Mouse (Mus musculus) CH12.LX (cell line): ENCODE measurements around the gene Sdf4. TPM values are rescaled to one million over a fixed set of nuclear protein-coding genes. Genes with fewer than 3 reads are reported as not detected.

ENCODE experiments used
- DNase-seq: peaks from one replicate; pipeline ENCODE4 v3.0.0-alpha.2; 2013; ENCODE audit errors: extremely low read depth
- H3K27ac ChIP-seq: 2 replicates; pipeline ENCODE4 v1.5.1; 2012; ENCODE audit warnings: low read depth, mild to moderate bottlenecking, control low read depth, moderate library complexity; ENCODE audit not compliant: insufficient read depth
- H3K27me3 ChIP-seq: replicated peaks from 2 replicates; pipeline ENCODE3; 2012; ENCODE audit warnings: inconsistent platforms
- H3K36me3 ChIP-seq, 2 experiments: replicated peaks in 1 of 2; 2 replicates each; pipeline versions ENCODE3 to v1.6.1; 2012; ENCODE audit warnings: inconsistent platforms in 1 of 2, low read length in 1 of 2, mild to moderate bottlenecking in 1 of 2, mixed read lengths in 1 of 2, moderate library complexity in 1 of 2; ENCODE audit not compliant: control insufficient read depth in 1 of 2, insufficient read depth in 1 of 2
- H3K4me1 ChIP-seq, 2 experiments: 2 replicates each; pipeline ENCODE4 v1.6.1; 2012; ENCODE audit warnings: inconsistent platforms in 1 of 2, moderate library complexity in 1 of 2; ENCODE audit not compliant: insufficient read depth in 2 of 2, control insufficient read depth in 1 of 2
- H3K4me2 ChIP-seq: 2 replicates; pipeline ENCODE4 v1.6.1; 2012; ENCODE audit warnings: low read depth, mild to moderate bottlenecking, control low read depth; ENCODE audit not compliant: poor library complexity, insufficient read depth, severe bottlenecking
- H3K4me3 ChIP-seq, 3 experiments: fragments of 150-350 bp in 1 of 3; sonication (generic) in 1 of 3; replicated peaks in 1 of 3; 2 replicates each; pipeline versions ENCODE3 to v1.5.1; 2011 to 2012; ENCODE audit warnings: low read depth in 2 of 3, low read length in 2 of 3, mild to moderate bottlenecking in 2 of 3, moderate library complexity in 2 of 3, control low read depth in 1 of 3, improper control_type of control experiment in 1 of 3, inconsistent platforms in 1 of 3, mixed read lengths in 1 of 3; ENCODE audit not compliant: poor library complexity in 1 of 3
- H3K79me2 ChIP-seq: replicated peaks from 2 replicates; pipeline ENCODE4 v1.6.1; 2012; ENCODE audit warnings: mild to moderate bottlenecking, moderate library complexity; ENCODE audit not compliant: control insufficient read depth, poor library complexity, insufficient read depth, severe bottlenecking; ENCODE audit errors: extremely low read depth
- H3K9ac ChIP-seq: 2 replicates; pipeline ENCODE4 v1.6.1; 2012; ENCODE audit warnings: low read depth, mild to moderate bottlenecking, control low read depth, moderate library complexity; ENCODE audit not compliant: insufficient read depth
- H3K9me3 ChIP-seq: replicated peaks from 2 replicates; pipeline ENCODE3; 2012; ENCODE audit warnings: low read length, inconsistent platforms, mixed read lengths
- CHD1 ChIP-seq: IDR thresholded peaks from 2 replicates; pipeline ENCODE4 v1.6.1; 2012; ENCODE audit warnings: low read depth, low read length, improper control_type of control experiment, inconsistent platforms
- CTCF ChIP-seq, 2 experiments: IDR thresholded peaks in 1 of 2; conservative IDR thresholded peaks in 1 of 2; 2 replicates each; pipeline ENCODE4 v1.5.1; 2011 to 2012; ENCODE audit warnings: low read depth in 2 of 2, low read length in 2 of 2, improper control_type of control experiment in 1 of 2, inconsistent platforms in 1 of 2, mild to moderate bottlenecking in 1 of 2, moderate library complexity in 1 of 2
- ELF1 ChIP-seq: IDR thresholded peaks from 2 replicates; pipeline ENCODE4 v1.6.1; 2014; ENCODE audit warnings: low read depth, mild to moderate bottlenecking, inconsistent platforms, low read length, improper control_type of control experiment
- EP300 ChIP-seq: IDR thresholded peaks from 2 replicates; pipeline ENCODE4 v1.6.1; 2011; ENCODE audit warnings: low read length, improper control_type of control experiment
- ETS1 ChIP-seq: conservative IDR thresholded peaks from 2 replicates; pipeline ENCODE4 v1.6.1; 2012; ENCODE audit warnings: low read depth, mild to moderate bottlenecking, inconsistent platforms, low read length, improper control_type of control experiment, moderate library complexity
- GABPA ChIP-seq: IDR thresholded peaks from 2 replicates; pipeline ENCODE4 v1.6.1; 2012; ENCODE audit warnings: low read depth, low read length, improper control_type of control experiment, inconsistent platforms; ENCODE audit not compliant: insufficient replicate concordance
- IRF4 ChIP-seq: IDR thresholded peaks from 2 replicates; pipeline ENCODE4 v1.6.1; 2014; ENCODE audit warnings: low read depth, mild to moderate bottlenecking, inconsistent platforms, low read length, improper control_type of control experiment
- JUND ChIP-seq: conservative IDR thresholded peaks from 2 replicates; pipeline ENCODE4 v1.6.1; 2011; ENCODE audit warnings: low read depth, low read length, improper control_type of control experiment
- MAFK ChIP-seq: IDR thresholded peaks from 2 replicates; pipeline ENCODE4 v1.6.1; 2011; ENCODE audit warnings: low read length, improper control_type of control experiment; ENCODE audit not compliant: insufficient replicate concordance
- MAZ ChIP-seq: IDR thresholded peaks from 2 replicates; pipeline ENCODE4 v1.6.1; 2012; ENCODE audit warnings: low read depth, mild to moderate bottlenecking, inconsistent platforms, low read length, improper control_type of control experiment, moderate library complexity
- MEF2A ChIP-seq: IDR thresholded peaks from 2 replicates; pipeline ENCODE4 v1.6.1; 2014; ENCODE audit warnings: low read depth, mild to moderate bottlenecking, inconsistent platforms, low read length, improper control_type of control experiment, borderline replicate concordance
- NRF1 ChIP-seq: IDR thresholded peaks from 2 replicates; pipeline ENCODE4 v1.6.1; 2014; ENCODE audit warnings: low read depth, mild to moderate bottlenecking, inconsistent platforms, low read length, improper control_type of control experiment, moderate library complexity
- PAX5 ChIP-seq: IDR thresholded peaks from 2 replicates; pipeline ENCODE4 v1.6.1; 2012; ENCODE audit warnings: low read length, inconsistent platforms, mixed read lengths
- POLR2AphosphoS2 ChIP-seq: IDR thresholded peaks from 2 replicates; pipeline ENCODE4 v1.6.1; 2011; ENCODE audit warnings: low read depth, low read length, improper control_type of control experiment
- RAD21 ChIP-seq: IDR thresholded peaks from 2 replicates; pipeline ENCODE4 v1.6.1; 2011; ENCODE audit warnings: low read depth, mild to moderate bottlenecking, low read length, improper control_type of control experiment, moderate library complexity
- RCOR1 ChIP-seq: conservative IDR thresholded peaks from 2 replicates; pipeline ENCODE4 v1.6.1; 2012; ENCODE audit warnings: low read depth, mild to moderate bottlenecking, inconsistent platforms, low read length, improper control_type of control experiment
- SIN3A ChIP-seq: IDR thresholded peaks from 2 replicates; pipeline ENCODE4 v1.6.1; 2012; ENCODE audit warnings: low read length, improper control_type of control experiment, inconsistent platforms
- SMC3 ChIP-seq: IDR thresholded peaks from 2 replicates; pipeline ENCODE4 v1.6.1; 2011; ENCODE audit warnings: low read depth, low read length, improper control_type of control experiment
- TBP ChIP-seq: conservative IDR thresholded peaks from 2 replicates; pipeline ENCODE4 v1.6.1; 2011; ENCODE audit warnings: low read depth, low read length, improper control_type of control experiment
- TCF12 ChIP-seq: IDR thresholded peaks from 2 replicates; pipeline ENCODE4 v1.6.1; 2014; ENCODE audit warnings: low read depth, mild to moderate bottlenecking, inconsistent platforms, low read length, improper control_type of control experiment
- UBTF ChIP-seq: IDR thresholded peaks from 2 replicates; pipeline ENCODE4 v1.6.1; 2012; ENCODE audit warnings: low read depth, mild to moderate bottlenecking, inconsistent platforms, low read length, improper control_type of control experiment, moderate library complexity
- USF2 ChIP-seq: conservative IDR thresholded peaks from 2 replicates; pipeline ENCODE4 v1.6.1; 2011; ENCODE audit warnings: low read depth, low read length, improper control_type of control experiment
- ZC3H11A ChIP-seq: IDR thresholded peaks from 2 replicates; pipeline ENCODE4 v1.6.1; 2012; ENCODE audit warnings: low read depth, mild to moderate bottlenecking, inconsistent platforms, low read length, improper control_type of control experiment
- dilution Hi-C: fragments of 300-500 bp; cut with MboI; formaldehyde crosslinking; loops from 2 replicates; pipeline ENCODE4 v1.14.3; 2020; ENCODE audit warnings: low sequenced_read_pairs; ENCODE audit not compliant: extremely low pct_unique_long_range_greater_than_20kb, extremely low pct_ligation_motif_present
- in situ Hi-C: fragments of 300-500 bp; cut with MboI; formaldehyde crosslinking; loops from 3 replicates; pipeline ENCODE4 v1.14.3; 2019; ENCODE audit warnings: low sequenced_read_pairs, low pct_ligation_motif_present, low pct_unique_long_range_greater_than_20kb, mixed read lengths
- polyA plus RNA-seq: library from polyadenylated mRNA; unstranded; fragments of >175 nt; gene quantifications from 2 replicates; pipeline ENCODE4 v1.2.1, GENCODE M21; 2012; ENCODE audit warnings: low read depth; ENCODE audit not compliant: insufficient read length
- total RNA-seq, 2 experiments: library from RNA; depleted of rRNA; stranded (reverse); fragments of 300-350 nt in 1 of 2; fragments of >200 nt in 1 of 2; gene quantifications; 2 replicates each; pipeline ENCODE4 v1.2.3; 2012 to 2014

Gene Sdf4
- total and polyA plus RNA-seq, 3 experiments: 167 to 211 (median 210) TPM

DNA sequence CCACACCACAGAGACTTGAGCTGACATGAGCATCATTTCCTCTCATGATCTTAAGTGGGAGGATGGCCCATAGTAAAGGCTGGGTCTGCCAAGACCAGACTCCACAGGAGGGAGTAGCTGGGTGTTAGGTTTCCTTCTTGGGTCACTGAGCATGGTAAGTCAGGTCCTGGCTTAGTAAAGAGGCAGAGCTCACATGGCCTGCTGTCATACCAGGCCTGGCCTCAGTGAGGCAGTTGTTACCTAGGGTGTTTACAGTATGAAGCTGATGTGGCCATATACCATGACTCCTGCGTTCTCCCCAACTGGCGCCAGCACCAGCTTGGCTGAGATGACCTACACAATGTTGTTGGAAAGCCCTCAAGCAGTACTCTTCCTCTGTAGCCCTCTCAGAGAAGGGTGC is 19.4 kb upstream of the Sdf4 start:
- peaks cover 0 to 3% of the 10 kb centered on the region in 2 experiments; a peak in 1 of 4 replicates for H3K4me1 ChIP-seq
- no peak overlapping the region for H3K4me2 ChIP-seq
- H3K27me3 ChIP-seq: no peaks in the 10 kb centered on the region
- DNase-seq: peak; percentile 21
- H3K79me2 ChIP-seq: no peaks in the 10 kb centered on the region
- no peak for TF ChIP-seq USF2
- no peak for TF ChIP-seq MAZ
- TF ChIP-seq RAD21: peak; percentile 58
- TF ChIP-seq SMC3: peak; percentile 51
- TF ChIP-seq CTCF (conservative IDR thresholded peaks at IDR 0.05 in 1 of 2, IDR thresholded peaks at IDR 0.05 in 1 of 2; ENCODE audit: low read depth in 2 of 2, low read length in 2 of 2): peak in 1 of 2 experiments; percentile 54; a peak in 2 of 4 replicates
- TF ChIP-seq NRF1: no peak
- TF ChIP-seq EP300: no peak
- no peak for TF ChIP-seq RCOR1
- TF ChIP-seq TBP: no peak
- in situ Hi-C loops: no loop called here
- H3K27ac ChIP-seq: no peak overlapping the region
- no peak overlapping the region for H3K9ac ChIP-seq
- no peak overlapping the region for H3K4me3 ChIP-seq
- H3K36me3 ChIP-seq: peaks cover 0 to 6% of the 10 kb centered on the region in 2 experiments
- dilution Hi-C loops: no loop called here
- H3K9me3 ChIP-seq: peaks cover 5% of the 10 kb centered on the region

- Histone ChIP-seq H3K4me3 (no peak overlapping the region), H3K4me1 (no peaks in the 10 kb centered on the region), H3K4me2 (no peak overlapping the region), H3K36me3 (no peaks in the 10 kb centered on the region), H3K9me3 (peaks cover 5% of the 10 kb centered on the region), H3K27ac (no peak overlapping the region), H3K27me3 (peaks cover 3% of the 10 kb centered on the region), H3K9ac (no peak overlapping the region), H3K79me2 (no peaks in the 10 kb centered on the region)
- DNase-seq: no peak
- dilution Hi-C loops: no loop called here
- in situ Hi-C loops: loop anchor here (5.0 kb wide), 1 partner anchor 51 kb away; no protein-coding TSS in a partner anchor
- no peak for TF ChIP-seq MEF2A
- TF ChIP-seq EP300: no peak
- TF ChIP-seq PAX5: no peak
- TF ChIP-seq UBTF: no peak
- TF ChIP-seq ETS1: no peak
- TF ChIP-seq JUND: no peak
- TF ChIP-seq TCF12: no peak
- no peak for TF ChIP-seq ELF1
- no peak for TF ChIP-seq RAD21
- TF ChIP-seq POLR2AphosphoS2: no peak
- no peak for TF ChIP-seq ZC3H11A
- no peak for TF ChIP-seq CHD1
- TF ChIP-seq NRF1: no peak
- no peak for TF ChIP-seq USF2
- TF ChIP-seq TBP: no peak
- no peak for TF ChIP-seq IRF4
- no peak for TF ChIP-seq GABPA
- no peak for TF ChIP-seq SIN3A
- TF ChIP-seq MAFK: no peak
Measured at GRCm38 (mm10) chr4:155981436-155982082, 11.1 kb upstream of the Sdf4 start.
